Mouse (Mus musculus) heart, adult 2 months (tissue): ENCODE results near the gene Rdh7.

Source experiments
- CTCF ChIP-seq: fragments of 200-600 bp; IDR thresholded peaks from 2 replicates; pipeline ENCODE4 v1.8.1; 2022; ENCODE audit warnings: antibody characterized with exemption, mild to moderate bottlenecking, moderate library complexity
- EP300 ChIP-seq: fragments of 200-500 bp; IDR thresholded peaks from 2 replicates; pipeline ENCODE4 v1.6.1; 2011; ENCODE audit warnings: low read depth, low read length, control low read depth; ENCODE audit not compliant: insufficient read depth
- POLR2A ChIP-seq: fragments of 200-500 bp; IDR thresholded peaks from 2 replicates; pipeline ENCODE4 v1.6.1; 2011; ENCODE audit warnings: mild to moderate bottlenecking, low read depth, low read length, control low read depth; ENCODE audit not compliant: insufficient read depth

GRCm38 (mm10) chr10:127936747-127937409 lies 48.3 kb upstream of the Rdh7 start:
- no peak for TF ChIP-seq EP300
- no peak for TF ChIP-seq POLR2A
- TF ChIP-seq CTCF, result no peak
